Mouse (Mus musculus) fibroblast of lung, adult 2 months (primary cell): ENCODE measurements around the gene Cilp2.

Source experiments
- DNase-seq: peaks from one replicate; pipeline ENCODE4 v3.0.0-alpha.2; 2011; ENCODE audit warnings: low read depth

Cilp2 gene

DNA sequence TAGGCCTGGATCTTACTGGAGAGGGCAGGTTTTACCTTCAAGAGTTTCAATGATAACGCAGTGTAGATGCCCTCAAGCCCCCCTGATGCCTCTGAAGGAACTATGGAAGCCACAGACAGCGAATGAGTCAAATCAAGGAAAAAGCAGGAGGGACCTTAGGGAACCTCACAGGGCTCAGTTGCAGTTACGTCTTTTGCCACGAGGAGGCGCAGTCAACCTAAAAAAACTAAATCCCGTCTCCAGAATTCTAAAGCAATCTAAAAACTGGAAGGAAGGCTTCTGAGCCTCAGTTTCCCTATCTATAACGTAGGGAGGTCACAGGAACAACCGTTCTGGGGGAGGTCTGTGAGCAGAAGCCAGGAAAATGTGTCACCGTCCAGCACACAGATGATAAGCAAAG is 13.3 kb downstream of the Cilp2 start:
- no peak for DNase-seq

GRCm38 (mm10) chr8:69870907-69871306 is 16.6 kb downstream of the Cilp2 start:
- DNase-seq = no peak

DNA sequence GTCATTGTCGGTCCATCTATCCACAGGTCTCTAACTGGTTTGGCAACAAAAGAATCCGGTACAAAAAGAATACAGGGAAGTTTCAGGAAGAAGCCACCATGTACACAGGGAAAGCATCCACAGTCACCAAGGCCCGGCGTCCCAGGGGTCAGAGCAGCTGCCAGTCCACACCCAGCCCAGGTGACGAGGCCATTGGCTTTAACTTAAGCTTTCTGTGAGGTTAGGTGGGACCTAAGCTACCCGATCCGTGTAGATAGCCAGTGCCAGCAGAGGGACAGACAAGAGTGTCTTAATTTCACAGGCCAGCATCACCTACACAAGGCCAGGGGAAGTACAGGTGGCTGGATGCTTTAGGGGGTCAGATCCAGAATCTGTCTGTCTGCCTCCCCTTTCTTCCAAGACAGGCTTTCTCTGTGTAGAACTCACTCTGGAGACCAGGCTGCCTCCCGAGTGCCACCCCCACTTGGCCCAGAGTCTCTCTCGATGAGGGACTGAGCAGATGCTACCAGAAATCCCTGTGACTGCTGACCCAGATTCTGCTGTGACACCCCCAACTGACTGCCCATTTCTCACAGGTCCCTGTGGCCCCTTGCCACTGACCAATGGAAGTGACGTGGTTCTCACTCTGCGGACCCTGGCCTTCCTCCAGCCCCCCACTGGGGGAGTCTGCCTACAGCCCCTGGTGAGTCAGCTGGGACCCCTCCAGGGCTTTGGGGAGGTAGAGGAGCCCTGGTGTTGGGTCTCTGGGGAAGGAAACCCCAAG is 17.3 kb downstream of the Cilp2 start:
- DNase-seq = no peak

GRCm38 (mm10) chr8:69867696-69868326 is 19.7 kb downstream of the Cilp2 start:
- no peak for DNase-seq

GRCm38 (mm10) chr8:69864180-69864579 is 23.3 kb downstream of the Cilp2 start:
- DNase-seq = no peak

GRCm38 (mm10) chr8:69863387-69864020 is 24.0 kb downstream of the Cilp2 start:
- DNase-seq = no peak

- DNase-seq = no peak
Measured at GRCm38 (mm10) chr8:69861251-69861650, 26.2 kb downstream of the Cilp2 start.

GRCm38 (mm10) chr8:69860807-69861206 is 26.7 kb downstream of the Cilp2 start:
- no peak for DNase-seq

- no peak for DNase-seq
Measured at GRCm38 (mm10) chr8:69853869-69854268, 33.6 kb downstream of the Cilp2 start.

GRCm38 (mm10) chr8:69850926-69851506 is 36.5 kb downstream of the Cilp2 start:
- no peak for DNase-seq

DNA sequence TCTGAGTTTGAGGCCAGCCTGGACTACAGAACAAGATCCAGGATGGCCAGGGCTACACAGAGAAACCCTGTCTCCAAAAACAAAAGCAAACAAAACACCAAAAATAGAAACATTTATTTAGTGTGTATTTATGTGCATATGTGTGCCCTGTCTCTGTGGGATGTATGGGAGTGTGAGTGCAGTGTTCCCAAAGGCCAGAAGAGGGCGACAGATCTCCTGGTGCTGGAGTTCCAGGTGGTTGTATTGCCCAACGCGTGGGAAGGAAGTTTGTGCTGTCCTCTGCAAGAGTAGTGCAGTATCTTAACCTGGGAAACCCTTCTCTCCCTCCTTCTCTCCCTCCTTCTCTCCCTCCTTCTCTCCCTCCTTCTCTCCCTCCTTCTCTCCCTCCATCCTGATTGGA is 37.6 kb downstream of the Cilp2 start:
- DNase-seq = no peak

GRCm38 (mm10) chr8:69848951-69849350 is 38.5 kb downstream of the Cilp2 start:
- DNase-seq = peak; percentile 73

GRCm38 (mm10) chr8:69847167-69848065 is 40.1 kb downstream of the Cilp2 start:
- no peak for DNase-seq

- DNase-seq = no peak
Measured at GRCm38 (mm10) chr8:69837057-69837682, 50.3 kb downstream of the Cilp2 start.

DNA sequence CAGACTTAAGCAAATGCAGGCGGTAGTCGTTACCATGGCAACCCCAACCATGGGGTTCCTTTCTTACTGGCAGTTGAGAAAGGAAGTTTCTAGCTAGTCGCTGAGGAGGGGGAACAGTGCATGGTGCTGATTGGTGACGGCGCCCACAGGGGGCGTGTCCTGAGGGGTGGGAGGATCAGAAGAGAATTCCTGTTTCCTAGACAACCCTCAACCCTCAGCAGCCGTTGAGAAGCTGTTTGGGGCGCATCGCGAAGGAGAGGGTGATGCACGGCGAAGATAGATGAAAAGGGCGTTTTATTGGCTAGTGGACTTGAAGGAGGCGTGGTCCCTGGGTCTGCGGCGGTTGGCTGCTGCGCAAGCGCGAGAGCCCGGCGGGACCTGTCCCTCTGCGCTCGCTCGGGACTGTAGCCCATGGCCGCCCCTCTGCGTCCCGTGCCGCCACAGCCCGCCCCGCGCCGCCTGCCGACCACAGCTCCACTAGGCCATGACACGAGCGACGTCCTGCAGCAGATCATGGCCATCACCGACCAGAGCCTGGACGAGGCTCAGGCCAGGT is 55.1 kb downstream of the Cilp2 start, which contains the start of gene Pbx4:
Gene Pbx4, plus strand, starts transcription at position 194 of the 556 bp plus-strand sequence.
- peak; percentile 86 for DNase-seq
